Mouse (Mus musculus): ENCODE measurements around the gene Cct6b.
"Not testable (repeated sequence)": the region's sequence is repeated elsewhere in the genome, so short reads cannot be mapped to it uniquely, and the experiment has no call there.

The Cct6b gene

GRCm38 (mm10) chr11:82699865-82700410 lies 64.2 kb downstream of the Cct6b start:
- no peak for DNase-seq (ENCODE audit: low read depth)

GRCm38 (mm10) chr11:82695930-82696329 lies 68.2 kb downstream of the Cct6b start:
- no peak for DNase-seq (ENCODE audit: low read depth)

- not testable (repeated sequence) for DNase-seq (ENCODE audit: low read depth)
Measured at GRCm38 (mm10) chr11:82694947-82695346, 69.2 kb downstream of the Cct6b start.

GRCm38 (mm10) chr11:82692668-82693067 lies 71.5 kb downstream of the Cct6b start:
- DNase-seq (ENCODE audit: low read depth): no peak

GRCm38 (mm10) chr11:82690476-82690875 lies 73.6 kb downstream of the Cct6b start:
- no peak for DNase-seq (ENCODE audit: low read depth)

- DNase-seq (ENCODE audit: low read depth): no peak
Measured at GRCm38 (mm10) chr11:82687668-82688067, 76.5 kb downstream of the Cct6b start.

- no peak for DNase-seq (ENCODE audit: low read depth)
Measured at GRCm38 (mm10) chr11:82684676-82685075, 79.4 kb downstream of the Cct6b start.

- DNase-seq (ENCODE audit: low read depth): no peak
Measured at GRCm38 (mm10) chr11:82683765-82684505, 80.2 kb downstream of the Cct6b start.

GRCm38 (mm10) chr11:82678561-82678960 lies 85.6 kb downstream of the Cct6b start:
- no peak for DNase-seq (ENCODE audit: low read depth)

Data from c-Kit-positive CD71-positive TER-119-negative erythroid progenitor cells, embryonic 14.5 days (primary cell).